Mouse (Mus musculus) skeletal muscle tissue, adult 2 months (tissue): ENCODE measurements around the gene Tmem190.
A peak's percentile ranks its signal among the peaks of the same experiment; 100 is the strongest.

Experiments
- DNase-seq: peaks from one replicate; pipeline ENCODE4 v3.0.0-alpha.2; 2012; ENCODE audit warnings: low read depth, low spot score

Gene Tmem190

GRCm38 (mm10) chr7:4782759-4783158, at the start of gene Tmem190, which contains the start of gene Il11:
Gene Tmem190 (plus strand): TSS chr7:4782937.
Gene Il11 (minus strand): TSS chr7:4782859.
- no peak for DNase-seq

- DNase-seq = no peak
These were observed 49.8 kb upstream of the Tmem190 start for GRCm38 (mm10) chr7:4732968-4733392.

- no peak for DNase-seq
These were observed 43.6 kb upstream of the Tmem190 start for GRCm38 (mm10) chr7:4739041-4739543.

GRCm38 (mm10) chr7:4739544-4740275, 43.0 kb upstream of the Tmem190 start, which contains the start of gene Kmt5c:
Gene Kmt5c (plus strand): TSS chr7:4740115.
- peak; percentile 100 for DNase-seq

- no peak for DNase-seq
These were observed 42.4 kb upstream of the Tmem190 start for GRCm38 (mm10) chr7:4740309-4740727.

GRCm38 (mm10) chr7:4741151-4741550, 41.6 kb upstream of the Tmem190 start:
- peak; percentile 51 for DNase-seq

- no peak for DNase-seq
These were observed 40.9 kb upstream of the Tmem190 start for GRCm38 (mm10) chr7:4741672-4742481.

GRCm38 (mm10) chr7:4742482-4742819, 40.3 kb upstream of the Tmem190 start:
- DNase-seq = no peak

- DNase-seq = no peak
These were observed 39.4 kb upstream of the Tmem190 start for GRCm38 (mm10) chr7:4743354-4743753.

- DNase-seq = no peak
These were observed 37.9 kb upstream of the Tmem190 start for GRCm38 (mm10) chr7:4744886-4745285.

GRCm38 (mm10) chr7:4746326-4746980, 36.3 kb upstream of the Tmem190 start:
- no peak for DNase-seq

GRCm38 (mm10) chr7:4747156-4747899, 35.4 kb upstream of the Tmem190 start:
- DNase-seq = no peak

GRCm38 (mm10) chr7:4748321-4748720, 34.4 kb upstream of the Tmem190 start:
- DNase-seq = no peak

GRCm38 (mm10) chr7:4749169-4749568, 33.6 kb upstream of the Tmem190 start:
- no peak for DNase-seq

GRCm38 (mm10) chr7:4751971-4752820, 30.5 kb upstream of the Tmem190 start:
- no peak for DNase-seq

GRCm38 (mm10) chr7:4752821-4753570, 29.7 kb upstream of the Tmem190 start, which contains the start of gene Cox6b2:
Gene Cox6b2 (minus strand): TSS chr7:4753094.
- peak; percentile 25 for DNase-seq

- DNase-seq = no peak
These were observed 23.1 kb upstream of the Tmem190 start for GRCm38 (mm10) chr7:4759670-4760069.

- DNase-seq = no peak
These were observed 17.6 kb upstream of the Tmem190 start for GRCm38 (mm10) chr7:4764946-4765710.

GRCm38 (mm10) chr7:4771202-4771601, 11.5 kb upstream of the Tmem190 start, which contains the start of gene Fam71e2:
Gene Fam71e2 (minus strand): TSS chr7:4771302.
- no peak for DNase-seq
